Mouse (Mus musculus): ENCODE results near the gene Dgkb.

The Dgkb gene

GRCm38 (mm10) chr12:37817426-37817825 lies at the start of gene Dgkb:
Gene Dgkb (plus strand): TSS chr12:37817726.
- no peak for DNase-seq (ENCODE audit: low read depth, low spot score)

GRCm38 (mm10) chr12:37769844-37770243 lies 47.7 kb upstream of the Dgkb start:
- no peak for DNase-seq (ENCODE audit: low read depth, low spot score)

GRCm38 (mm10) chr12:37773681-37774357 lies 43.7 kb upstream of the Dgkb start:
- DNase-seq (ENCODE audit: low read depth, low spot score), result peak; percentile 20

- no peak for DNase-seq (ENCODE audit: low read depth, low spot score)
These were observed 42.9 kb upstream of the Dgkb start for GRCm38 (mm10) chr12:37774591-37774990.

GRCm38 (mm10) chr12:37796265-37796928 lies 21.1 kb upstream of the Dgkb start:
- no peak for DNase-seq (ENCODE audit: low read depth, low spot score)

GRCm38 (mm10) chr12:37814122-37814521 lies 3.4 kb upstream of the Dgkb start:
- no peak for DNase-seq (ENCODE audit: low read depth, low spot score)

- no peak for DNase-seq (ENCODE audit: low read depth, low spot score)
These were observed 3.7 kb downstream of the Dgkb start for GRCm38 (mm10) chr12:37821052-37821810.

GRCm38 (mm10) chr12:37880042-37881017 lies 62.8 kb downstream of the Dgkb start:
- DNase-seq (ENCODE audit: low read depth, low spot score), result peak; percentile 31

- DNase-seq (ENCODE audit: low read depth, low spot score), result no peak
These were observed 63.9 kb downstream of the Dgkb start for GRCm38 (mm10) chr12:37881376-37881775.

GRCm38 (mm10) chr12:37882796-37883195 lies 65.3 kb downstream of the Dgkb start:
- DNase-seq (ENCODE audit: low read depth, low spot score), result no peak

- no peak for DNase-seq (ENCODE audit: low read depth, low spot score)
These were observed 66.3 kb downstream of the Dgkb start for GRCm38 (mm10) chr12:37883781-37884180.

GRCm38 (mm10) chr12:37888591-37888990 lies 71.1 kb downstream of the Dgkb start:
- DNase-seq (ENCODE audit: low read depth, low spot score), result no peak

GRCm38 (mm10) chr12:37889431-37889830 lies 71.9 kb downstream of the Dgkb start:
- no peak for DNase-seq (ENCODE audit: low read depth, low spot score)

- DNase-seq (ENCODE audit: low read depth, low spot score), result no peak
These were observed 73.8 kb downstream of the Dgkb start for GRCm38 (mm10) chr12:37891336-37891735.

- no peak for DNase-seq (ENCODE audit: low read depth, low spot score)
These were observed 124.6 kb downstream of the Dgkb start for GRCm38 (mm10) chr12:37942163-37942562.

- no peak for DNase-seq (ENCODE audit: low read depth, low spot score)
These were observed 138.7 kb downstream of the Dgkb start for GRCm38 (mm10) chr12:37956193-37956592.

- no peak for DNase-seq (ENCODE audit: low read depth, low spot score)
These were observed 154.0 kb downstream of the Dgkb start for GRCm38 (mm10) chr12:37971482-37971881.

- DNase-seq (ENCODE audit: low read depth, low spot score), result no peak
These were observed 161.1 kb downstream of the Dgkb start for GRCm38 (mm10) chr12:37978498-37979187.

GRCm38 (mm10) chr12:37985352-37985751 lies 167.8 kb downstream of the Dgkb start:
- no peak for DNase-seq (ENCODE audit: low read depth, low spot score)

GRCm38 (mm10) chr12:37988066-37988591 lies 170.6 kb downstream of the Dgkb start:
- DNase-seq (ENCODE audit: low read depth, low spot score), result no peak
